Mouse (Mus musculus): ENCODE data around the gene Col26a1. TPM values are rescaled to one million over a fixed set of nuclear protein-coding genes. Genes with fewer than 3 reads are reported as not detected.

Col26a1 gene
- total RNA-seq, 1 experiment = 2.9 TPM

DNA sequence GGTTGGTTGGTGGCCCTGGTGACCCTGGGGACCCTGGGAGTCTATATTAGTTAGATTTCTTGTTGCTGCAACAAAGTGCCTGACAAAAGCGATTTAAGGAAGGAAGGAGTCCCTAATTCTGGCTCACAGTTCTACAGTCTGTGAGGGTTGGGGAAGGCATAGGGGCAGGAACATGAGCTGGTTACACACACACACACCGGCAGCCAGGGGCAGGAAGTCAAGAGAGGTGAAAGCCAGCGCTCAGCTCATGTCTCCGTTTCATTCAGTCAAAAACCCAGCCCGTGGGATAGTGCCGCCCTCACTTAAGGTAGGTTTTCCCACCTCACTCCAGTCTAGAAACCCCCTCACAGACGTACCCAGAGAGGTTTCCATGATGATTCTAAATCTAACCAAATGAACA is 189.6 kb downstream of the Col26a1 start:
- Histone ChIP-seq H3K4me1 (ENCODE audit: control insufficient read depth in 2 of 2, insufficient read depth in 2 of 2, low read length in 2 of 2, poor library complexity in 1 of 2) (no peaks in the 10 kb centered on the region), H3K27ac (ENCODE audit: insufficient read depth, low read depth, low read length, poor library complexity, severe bottlenecking) (no peak overlapping the region), H3K4me3 (ENCODE audit: insufficient read depth in 1 of 2, low read depth in 1 of 2, low read length in 2 of 2, poor library complexity in 1 of 2, severe bottlenecking in 1 of 2) (no peak overlapping the region), H3K9ac (ENCODE audit: insufficient read depth, low read depth, low read length, poor library complexity, severe bottlenecking) (no peak overlapping the region), H3K9me3 (ENCODE audit: control insufficient read depth, insufficient read depth, low read depth, low read length) (no peaks in the 10 kb centered on the region), H3K36me3 (ENCODE audit: control insufficient read depth, insufficient read depth, low read length, poor library complexity, severe bottlenecking) (no peaks in the 10 kb centered on the region)
- in situ Hi-C loops (cut with MboI; ENCODE audit: low sequenced_read_pairs in 2 of 2, unreplicated experiment in 2 of 2) = no loop called here
- TF ChIP-seq ZNF384 (IDR thresholded peaks at IDR 0.05; ENCODE audit: low read depth, low read length) (no peak), ZC3H11A (IDR thresholded peaks at IDR 0.05; ENCODE audit: borderline replicate concordance, low read depth, low read length) (no peak), HCFC1 (IDR thresholded peaks at IDR 0.05; ENCODE audit: borderline replicate concordance, insufficient read depth, low read length) (no peak), CHD2 (IDR thresholded peaks at IDR 0.05; ENCODE audit: low read depth, low read length) (no peak), MAFK (IDR thresholded peaks at IDR 0.05; ENCODE audit: insufficient read depth, low read depth, low read length) (no peak)
- no peak for DNase-seq (ENCODE audit: low read depth, low spot score)

- H3K9ac ChIP-seq (ENCODE audit: insufficient read depth, low read depth, low read length, poor library complexity, severe bottlenecking) = no peak within 1 kb of the TSS
- H3K4me3 ChIP-seq (ENCODE audit: insufficient read depth in 1 of 2, low read depth in 1 of 2, low read length in 2 of 2, poor library complexity in 1 of 2, severe bottlenecking in 1 of 2) = no peak within 1 kb of the TSS
- H3K27ac ChIP-seq (ENCODE audit: insufficient read depth, low read depth, low read length, poor library complexity, severe bottlenecking) = no peak within 1 kb of the TSS
- in situ Hi-C loops (cut with MboI; ENCODE audit: low sequenced_read_pairs in 2 of 2, unreplicated experiment in 2 of 2) = no loop called here
- H3K36me3 ChIP-seq (ENCODE audit: control insufficient read depth, insufficient read depth, low read length, poor library complexity, severe bottlenecking) = no peaks in the 10 kb centered on the region
- H3K4me1 ChIP-seq (ENCODE audit: control insufficient read depth in 2 of 2, insufficient read depth in 2 of 2, low read length in 2 of 2, poor library complexity in 1 of 2) = no peaks in the 10 kb centered on the region
- no peak for TF ChIP-seq ZNF384 (IDR thresholded peaks at IDR 0.05; ENCODE audit: low read depth, low read length)
- no peak for TF ChIP-seq CHD2 (IDR thresholded peaks at IDR 0.05; ENCODE audit: low read depth, low read length)
- no peak for TF ChIP-seq ZC3H11A (IDR thresholded peaks at IDR 0.05; ENCODE audit: borderline replicate concordance, low read depth, low read length)
- no peak for TF ChIP-seq MAFK (IDR thresholded peaks at IDR 0.05; ENCODE audit: insufficient read depth, low read depth, low read length)
- no peak for TF ChIP-seq HCFC1 (IDR thresholded peaks at IDR 0.05; ENCODE audit: borderline replicate concordance, insufficient read depth, low read length)
- H3K9me3 ChIP-seq (ENCODE audit: control insufficient read depth, insufficient read depth, low read depth, low read length) = no peaks in the 10 kb centered on the region
- DNase-seq (ENCODE audit: low read depth, low spot score) = no peak
Observed at GRCm38 (mm10) chr5:136692784-136693183, 190.2 kb downstream of the Col26a1 start, which contains the start of gene Myl10. Myl10 (plus strand) TSS chr5:136693146.

Other genes with a start within 250 kb of the Col26a1 start
- gene Myl10, start 190.1 kb downstream of the Col26a1 start, total RNA-seq (2012; rRNA removed) = not detected in 2 replicates
- gene Ift22, start 24.9 kb upstream of the Col26a1 start, total RNA-seq (2012; rRNA removed) = 15.9 and 18.3 TPM in 2 replicates
- 106 and 114 TPM in 2 replicates for gene Fis1, start 70.1 kb upstream of the Col26a1 start, total RNA-seq (2012; rRNA removed)
- 0.94 and 1.4 TPM in 2 replicates for gene Cldn15, start 83.4 kb upstream of the Col26a1 start, total RNA-seq (2012; rRNA removed)
- gene Plod3, start 103.8 kb upstream of the Col26a1 start, total RNA-seq (2012; rRNA removed) = 155 and 201 TPM in 2 replicates
- 41.2 and 46.0 TPM in 2 replicates for gene Znhit1, start 104.8 kb upstream of the Col26a1 start, total RNA-seq (2012; rRNA removed)
- 32.2 and 45.6 TPM in 2 replicates for gene Vgf, start 143.2 kb upstream of the Col26a1 start, total RNA-seq (2012; rRNA removed)
- gene Ap1s1, start 162.9 kb upstream of the Col26a1 start, total RNA-seq (2012; rRNA removed) = 76.4 and 112 TPM in 2 replicates
- gene Serpine1, start 189.1 kb upstream of the Col26a1 start, total RNA-seq (2012; rRNA removed) = 91.8 and 166 TPM in 2 replicates
- gene Trim56, start 233.0 kb upstream of the Col26a1 start, total RNA-seq (2012; rRNA removed) = 5.3 and 7.2 TPM in 2 replicates

Measured in ES-E14 (cell line).